In genomic region chr9:73068688-73069087, GRCm38 (mm10) we compare ENCODE assay signal across 15 mouse cellular contexts. TPM values are rescaled to one million over a fixed set of nuclear protein-coding genes. Genes with fewer than 3 reads are reported as not detected.
DNase-seq lines count a peak whose midpoint lies in the region; ATAC-seq and TF ChIP-seq lines count a peak whose summit lies in the region.
"Had no signal": no experiment of that assay in that cellular context is flagged by ENCODE, and none has a peak within 500 bp of the region (broad histone marks: within the 10 kb centered on the region; RNA-seq: fewer than 3 reads in every experiment).

No protein-coding gene starts in this region.

- no peaks in the 10 kb centered on the region for H3K27me3 ChIP-seq in heart, embryonic 13.5 days (replicated peaks)
- H3K27me3 ChIP-seq in liver, adult 2 months (ENCODE audit: control insufficient read depth, insufficient read depth, low read length): no peaks in the 10 kb centered on the region
- no peaks in the 10 kb centered on the region for H3K27me3 ChIP-seq in liver, embryonic 14.5 days (ENCODE audit: control insufficient read depth, insufficient read depth, low read length)
- no peaks in the 10 kb centered on the region for H3K27me3 ChIP-seq in stomach, embryonic 14.5 days (ENCODE audit: control insufficient read depth, insufficient read depth, low read length)
- H3K27me3 ChIP-seq: midbrain, embryonic 13.5 days had no signal

- no peak overlapping the region for H3K9ac ChIP-seq in heart, embryonic 13.5 days
- H3K9ac ChIP-seq in liver, adult 2 months (ENCODE audit: low read depth, low read length): no peak overlapping the region
- H3K9ac ChIP-seq in liver, embryonic 14.5 days (replicated peaks): no peak overlapping the region
- no peak overlapping the region for H3K9ac ChIP-seq in stomach, embryonic 14.5 days (replicated peaks; ENCODE audit: low read depth, low read length)
- H3K9ac ChIP-seq: midbrain, embryonic 13.5 days had no signal

- H3K4me1 ChIP-seq in heart, embryonic 13.5 days: peaks cover 23% of the 10 kb centered on the region
- H3K4me1 ChIP-seq in liver, adult 2 months (ENCODE audit: control insufficient read depth, insufficient read depth, low read length): peaks cover 6% of the 10 kb centered on the region
- H3K4me1 ChIP-seq in liver, embryonic 14.5 days (replicated peaks; ENCODE audit: control insufficient read depth in 2 of 2, insufficient read depth in 2 of 2, low read length in 1 of 2): peaks cover 0 to 18% of the 10 kb centered on the region in 2 experiments; a peak in 2 of 4 replicates
- H3K4me1 ChIP-seq in stomach, embryonic 14.5 days (ENCODE audit: control insufficient read depth, insufficient read depth, low read length): peaks cover 16% of the 10 kb centered on the region

- TF ChIP-seq EP300 in liver, embryonic 14.5 days (IDR thresholded peaks at IDR 0.05; ENCODE audit: low read depth): no peak

- TF ChIP-seq POLR2A in liver, adult 2 months (IDR thresholded peaks at IDR 0.05; ENCODE audit: extremely low read depth, insufficient read depth, low read length): no peak

- ATAC-seq in heart, embryonic 13.5 days (ENCODE audit: extremely low read depth, insufficient number of reproducible peaks, low FRiP score, low TSS enrichment): no peak
- ATAC-seq in liver, embryonic 14.5 days (ENCODE audit: insufficient read depth): 0 out of 2 replicates have a peak, but pooled peaks have one; percentile 31
- ATAC-seq in stomach, embryonic 14.5 days (ENCODE audit: insufficient number of reproducible peaks, insufficient read depth, low FRiP score, low read depth): no peak
- ATAC-seq: midbrain, embryonic 13.5 days had no signal

- H3K9me3 ChIP-seq in heart, embryonic 13.5 days: no peaks in the 10 kb centered on the region
- no peaks in the 10 kb centered on the region for H3K9me3 ChIP-seq in liver, embryonic 14.5 days (ENCODE audit: control insufficient read depth, low read length)
- no peaks in the 10 kb centered on the region; the same call in 1 of the 2 replicates for H3K9me3 ChIP-seq in stomach, embryonic 14.5 days (ENCODE audit: control insufficient read depth, low read depth, low read length)
- H3K9me3 ChIP-seq: hindbrain, embryonic 10.5 days; midbrain, embryonic 13.5 days had no signal

- 67% methylated on average over 6 of the region's 6 CpGs for WGBS in heart, embryonic 13.5 days
- 78% methylated on average over 6 of the region's 6 CpGs for WGBS in liver, adult 2 months
- 22% methylated on average over 6 of the region's 6 CpGs for whole genome bisulfite sequencing in liver, embryonic 14.5 days (ENCODE audit: insufficient replicate concordance)
- 76% methylated on average over 6 of the region's 6 CpGs for WGBS in stomach, embryonic 14.5 days

- H3K36me3 ChIP-seq in heart, embryonic 13.5 days: no peaks in the 10 kb centered on the region
- H3K36me3 ChIP-seq in liver, adult 2 months (ENCODE audit: control insufficient read depth, insufficient read depth, low read length): no peaks in the 10 kb centered on the region
- H3K36me3 ChIP-seq in liver, embryonic 14.5 days (replicated peaks; ENCODE audit: control insufficient read depth, insufficient read depth, low read depth): no peaks in the 10 kb centered on the region
- no peaks in the 10 kb centered on the region for H3K36me3 ChIP-seq in stomach, embryonic 14.5 days (ENCODE audit: control insufficient read depth, insufficient read depth, low read length)
- H3K36me3 ChIP-seq: hindbrain, embryonic 10.5 days; midbrain, embryonic 13.5 days had no signal

- peak overlapping the region; percentile 28 for H3K27ac ChIP-seq in heart, embryonic 13.5 days (replicated peaks)
- peak overlapping the region; percentile 46 for H3K27ac ChIP-seq in liver, adult 2 months (replicated peaks; ENCODE audit: insufficient read depth, low read depth, low read length)
- H3K27ac ChIP-seq in liver, embryonic 14.5 days: no peak overlapping the region
- H3K27ac ChIP-seq in stomach, embryonic 14.5 days (ENCODE audit: low read length): peak overlapping the region; percentile 21; the same call in 1 of the 2 replicates
- H3K27ac ChIP-seq: hindbrain, embryonic 10.5 days; midbrain, embryonic 13.5 days had no signal

- no peak for TF ChIP-seq CTCF in liver, adult 2 months (IDR thresholded peaks at IDR 0.05; ENCODE audit: low read depth, low read length)
- TF ChIP-seq CTCF in liver, embryonic 14.5 days (IDR thresholded peaks at IDR 0.05; ENCODE audit: low read depth): no peak

- H3K4me3 ChIP-seq in heart, embryonic 13.5 days: no peak overlapping the region
- no peak overlapping the region for H3K4me3 ChIP-seq in liver, adult 2 months (ENCODE audit: insufficient read depth, low read depth, low read length)
- H3K4me3 ChIP-seq in liver, embryonic 14.5 days (ENCODE audit: insufficient read depth in 1 of 2, low read depth in 2 of 2, low read length in 2 of 2): no peak overlapping the region
- H3K4me3 ChIP-seq in stomach, embryonic 14.5 days (ENCODE audit: low read depth, low read length): no peak overlapping the region
- H3K4me3 ChIP-seq: hindbrain, embryonic 10.5 days; midbrain, embryonic 13.5 days had no signal

- no peak overlapping the region for H3K4me2 ChIP-seq in heart, embryonic 13.5 days
- no peak overlapping the region for H3K4me2 ChIP-seq in liver, embryonic 14.5 days (ENCODE audit: low read depth)
- H3K4me2 ChIP-seq in stomach, embryonic 14.5 days (replicated peaks; ENCODE audit: low read depth, low read length): no peak overlapping the region
- H3K4me2 ChIP-seq: midbrain, embryonic 13.5 days had no signal

- no peak for DNase-seq in heart, adult 18-20 months
- no peak for DNase-seq in liver, adult 2 months (ENCODE audit: extremely low read depth, low read depth, low spot score)
- no peak for DNase-seq in liver
- no peak for DNase-seq in liver, embryonic 14.5 days (ENCODE audit: low read depth in 3 of 3, low spot score in 3 of 3)
- DNase-seq in cerebellum, adult 11-12 months: no peak
- no peak for DNase-seq in right cerebral cortex, adult 2 months (ENCODE audit: low spot score in 2 of 2)
- DNase-seq: thymus, postnatal 25 days had no signal

- no peaks in the 10 kb centered on the region for H3K79me2 ChIP-seq in liver, adult 2 months (ENCODE audit: control insufficient read depth, insufficient read depth, low read length)

RNA-seq across cellular contexts. Expression of gene Rab27a, which starts 24.0 kb away (rescaled TPM):
- 3.5 and 3.6 TPM in 2 replicates for polyA plus RNA-seq in heart, embryonic 13.5 days (2015; fragmentation: Nextera tagmentation; extraction: Ambion mirVana)
- 1 to 10 TPM; 5.1 to 6.9 TPM for total RNA-seq in heart, adult 18-20 months (2021)
- 1.9 and 2.6 TPM in 2 replicates for total RNA-seq in liver, adult 2 months (2014; rRNA removed)
- polyA plus RNA-seq in liver, adult 2 months (2012; rRNA removed): 0.77 and 0.78 TPM in 2 replicates
- 1.8 and 2.8 TPM in 2 replicates for polyA plus RNA-seq in liver, embryonic 14.5 days (2012; rRNA removed)
- polyA plus RNA-seq in liver, embryonic 14.5 days (2014; fragmentation: Nextera tagmentation; extraction: Ambion mirVana): 1.6 and 1.7 TPM in 2 replicates
- polyA plus RNA-seq in stomach, embryonic 14.5 days (2014; fragmentation: Nextera tagmentation; extraction: Ambion mirVana): 5.0 and 5.4 TPM in 2 replicates

RNA-seq across cellular contexts. Expression of gene Pigb, which starts 28.5 kb away (rescaled TPM):
- polyA plus RNA-seq in heart, embryonic 13.5 days (2015; fragmentation: Nextera tagmentation; extraction: Ambion mirVana): 5.7 and 7.1 TPM in 2 replicates
- 1 to 10 TPM; 1.8 to 2.5 TPM for total RNA-seq in heart, adult 18-20 months (2021)
- 3.0 and 4.2 TPM in 2 replicates for total RNA-seq in liver, adult 2 months (2014; rRNA removed)
- polyA plus RNA-seq in liver, adult 2 months (2012; rRNA removed): 4.5 and 5.7 TPM in 2 replicates
- 3.4 and 4.3 TPM in 2 replicates for polyA plus RNA-seq in liver, embryonic 14.5 days (2012; rRNA removed)
- 5.2 and 6.7 TPM in 2 replicates for polyA plus RNA-seq in liver, embryonic 14.5 days (2014; fragmentation: Nextera tagmentation; extraction: Ambion mirVana)
- 19.1 and 20.0 TPM in 2 replicates for polyA plus RNA-seq in stomach, embryonic 14.5 days (2014; fragmentation: Nextera tagmentation; extraction: Ambion mirVana)

RNA-seq across cellular contexts. Expression of gene Khdc3, which starts 32.9 kb away (rescaled TPM):
- polyA plus RNA-seq in heart, embryonic 13.5 days (2015; fragmentation: Nextera tagmentation; extraction: Ambion mirVana): not detected in 2 replicates
- under 1 TPM; 0.40 to 0.46 TPM for total RNA-seq in heart, adult 18-20 months (2021)
- total RNA-seq in liver, adult 2 months (2014; rRNA removed): not detected in 2 replicates
- 0.07 TPM in 1 of 2 replicates, not detected in the other for polyA plus RNA-seq in liver, adult 2 months (2012; rRNA removed)
- polyA plus RNA-seq in liver, embryonic 14.5 days (2012; rRNA removed): 0.05 and 0.08 TPM in 2 replicates
- not detected in 2 replicates for polyA plus RNA-seq in liver, embryonic 14.5 days (2014; fragmentation: Nextera tagmentation; extraction: Ambion mirVana)
- 0.36 and 0.39 TPM in 2 replicates for polyA plus RNA-seq in stomach, embryonic 14.5 days (2014; fragmentation: Nextera tagmentation; extraction: Ambion mirVana)
- polyA plus RNA-seq: C2C12 had no signal

RNA-seq across cellular contexts. Expression of gene Gm20509, which starts 33.6 kb away (rescaled TPM):
- not detected in 2 replicates for polyA plus RNA-seq in heart, embryonic 13.5 days (2015; fragmentation: Nextera tagmentation; extraction: Ambion mirVana)
- total RNA-seq in heart, adult 18-20 months (2021): not detected
- not detected in 2 replicates for total RNA-seq in liver, adult 2 months (2014; rRNA removed)
- not detected in 2 replicates for polyA plus RNA-seq in liver, adult 2 months (2012; rRNA removed)
- polyA plus RNA-seq in liver, embryonic 14.5 days (2012; rRNA removed): not detected in 2 replicates
- polyA plus RNA-seq in liver, embryonic 14.5 days (2014; fragmentation: Nextera tagmentation; extraction: Ambion mirVana): not detected in 2 replicates
- polyA plus RNA-seq in stomach, embryonic 14.5 days (2014; fragmentation: Nextera tagmentation; extraction: Ambion mirVana): not detected in 2 replicates
- total RNA-seq: adrenal gland, adult 18-20 months; left cerebral cortex, postnatal 25 days had no signal
- polyA plus RNA-seq: C2C12; hindbrain, embryonic 10.5 days; midbrain, embryonic 13.5 days; neural tube, embryonic 14.5 days had no signal

RNA-seq across cellular contexts. Expression of gene Rsl24d1, which starts 44.5 kb away (rescaled TPM):
- polyA plus RNA-seq in heart, embryonic 13.5 days (2015; fragmentation: Nextera tagmentation; extraction: Ambion mirVana): 83.9 and 87.0 TPM in 2 replicates
- 10 to 100 TPM; 46.0 to 53.9 TPM for total RNA-seq in heart, adult 18-20 months (2021)
- 31.3 and 34.9 TPM in 2 replicates for total RNA-seq in liver, adult 2 months (2014; rRNA removed)
- 11.2 and 11.9 TPM in 2 replicates for polyA plus RNA-seq in liver, adult 2 months (2012; rRNA removed)
- 22.3 and 29.7 TPM in 2 replicates for polyA plus RNA-seq in liver, embryonic 14.5 days (2012; rRNA removed)
- polyA plus RNA-seq in liver, embryonic 14.5 days (2014; fragmentation: Nextera tagmentation; extraction: Ambion mirVana): 49.5 and 54.9 TPM in 2 replicates
- polyA plus RNA-seq in stomach, embryonic 14.5 days (2014; fragmentation: Nextera tagmentation; extraction: Ambion mirVana): 111 and 114 TPM in 2 replicates
